Mouse (Mus musculus): ENCODE data around the gene Tmco5b.

Tmco5b gene

DNA sequence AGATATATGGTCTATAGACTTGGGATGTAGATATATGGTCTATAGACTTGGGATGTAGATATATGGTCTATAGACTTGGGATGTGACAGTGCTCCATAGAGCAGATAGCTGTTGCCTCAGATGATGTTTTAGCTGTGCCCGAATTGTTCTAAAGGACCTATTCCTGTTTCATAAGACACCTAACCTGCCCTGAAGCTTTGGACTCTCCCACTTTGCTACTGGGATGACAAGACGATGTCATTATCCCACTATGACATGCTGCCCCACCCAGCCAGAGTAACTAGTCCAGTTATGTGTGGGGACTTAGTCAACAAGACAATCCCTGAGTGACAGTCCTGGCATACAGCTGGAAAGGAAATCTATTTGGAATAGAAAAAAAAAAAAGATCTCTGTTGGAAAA is at the start of gene Tmco5b:
Gene Tmco5b (plus strand): TSS at position 301 of the 400 bp plus-strand sequence.
- no peak for DNase-seq (ENCODE audit: low read depth in 2 of 2, low spot score in 2 of 2)

DNA sequence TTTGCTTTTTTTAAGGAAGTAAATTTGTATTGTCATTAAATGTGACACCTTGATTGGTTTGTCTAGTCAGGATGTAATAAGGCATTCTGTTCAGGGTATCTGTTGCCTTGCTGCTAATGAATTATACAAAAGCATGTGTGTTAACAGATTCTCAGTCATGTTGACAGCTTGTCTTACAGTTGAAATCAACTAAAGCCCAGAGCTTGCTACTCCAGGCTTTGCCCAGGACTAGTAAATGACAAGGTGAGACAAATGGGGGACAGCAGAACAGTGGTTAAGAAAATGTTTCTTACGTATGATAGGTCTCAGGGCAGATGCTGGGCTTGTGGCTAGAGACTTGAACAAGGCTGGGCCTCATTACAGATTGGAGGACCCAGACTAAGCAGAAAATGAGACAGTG is 48.5 kb upstream of the Tmco5b start:
- no peak for DNase-seq (ENCODE audit: low read depth in 2 of 2, low spot score in 2 of 2)

DNA sequence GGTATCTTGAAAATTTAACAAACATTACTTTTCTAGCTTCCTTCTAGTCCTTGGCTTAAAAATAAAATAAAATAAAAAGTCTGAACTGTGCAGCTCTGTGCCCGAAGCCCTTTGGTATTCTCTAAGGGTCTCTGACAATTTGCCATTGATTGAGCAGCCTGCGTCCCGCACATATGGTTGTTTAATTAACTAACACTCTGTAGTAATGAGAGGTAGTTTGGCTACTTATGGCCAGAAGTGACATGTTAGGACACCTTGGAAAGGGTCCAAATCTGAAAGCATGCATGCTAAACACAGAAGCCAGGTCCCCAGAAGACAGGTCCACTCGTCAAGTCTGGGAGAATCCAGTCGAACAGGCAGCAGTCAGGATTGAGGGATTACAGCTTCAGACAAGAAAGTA is 46.7 kb upstream of the Tmco5b start:
- DNase-seq (ENCODE audit: low read depth in 2 of 2, low spot score in 2 of 2), result no peak

GRCm38 (mm10) chr2:113302349-113303239 is 17.1 kb downstream of the Tmco5b start:
- no peak for DNase-seq (ENCODE audit: low read depth in 2 of 2, low spot score in 2 of 2)

DNA sequence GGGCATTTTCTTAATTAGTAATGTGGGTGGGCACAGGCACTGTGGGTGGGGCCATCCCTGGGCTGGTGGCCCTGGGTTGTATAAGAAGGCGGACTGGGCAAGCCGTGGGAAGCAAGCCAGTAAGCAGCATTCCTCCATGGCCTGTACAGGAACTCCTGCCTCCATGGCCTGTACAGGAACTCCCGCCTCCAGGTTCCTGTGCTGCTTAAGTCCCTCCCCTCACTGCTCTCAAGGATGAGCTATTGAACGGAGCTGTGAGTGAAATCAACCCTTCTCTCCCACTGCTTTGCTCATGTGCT is 17.7 kb downstream of the Tmco5b start:
- no peak for DNase-seq (ENCODE audit: low read depth in 2 of 2, low spot score in 2 of 2)

- DNase-seq (ENCODE audit: low read depth in 2 of 2, low spot score in 2 of 2), result no peak
These were observed 19.8 kb downstream of the Tmco5b start for GRCm38 (mm10) chr2:113305339-113305738.

DNA sequence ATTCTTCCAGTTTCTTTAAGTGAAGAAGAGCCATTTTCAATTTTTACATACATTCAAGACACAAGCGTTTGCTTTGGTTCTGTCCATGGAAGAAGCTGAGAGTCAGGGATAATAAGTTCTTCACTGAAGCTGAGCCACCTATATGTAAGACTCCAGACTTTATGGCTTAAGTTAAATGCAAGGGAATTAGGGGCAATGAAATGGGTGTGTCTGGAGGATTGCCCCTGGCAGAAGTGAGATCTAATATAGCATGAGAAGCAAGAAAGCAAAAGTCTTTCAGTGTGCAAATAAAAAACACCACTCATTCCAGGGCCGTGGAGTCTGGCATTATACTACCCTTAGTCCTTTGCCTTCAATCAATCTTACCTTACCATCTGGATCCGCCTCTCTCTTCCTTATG is 25.7 kb downstream of the Tmco5b start:
- no peak for DNase-seq (ENCODE audit: low read depth in 2 of 2, low spot score in 2 of 2)

DNA sequence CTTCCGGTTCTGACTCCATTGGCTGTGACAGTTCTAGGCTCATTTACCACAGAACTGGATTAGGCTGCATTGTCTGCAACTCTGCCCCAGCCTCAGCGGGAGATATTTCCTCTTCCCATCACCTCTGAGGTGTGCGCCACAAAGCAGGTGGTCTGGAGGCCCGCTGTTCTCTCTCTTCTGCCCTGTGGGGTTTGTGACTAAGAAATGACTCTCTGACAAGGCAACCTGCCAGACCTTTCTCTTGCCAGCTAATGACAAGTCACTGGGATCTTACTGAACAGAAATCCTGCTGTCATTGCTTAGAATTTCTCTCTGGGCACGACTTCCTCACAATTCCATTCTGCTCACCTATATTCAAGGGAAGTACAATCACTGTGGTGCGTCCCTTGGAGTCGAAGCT is 37.5 kb downstream of the Tmco5b start:
- DNase-seq (ENCODE audit: low read depth in 2 of 2, low spot score in 2 of 2), result no peak

DNA sequence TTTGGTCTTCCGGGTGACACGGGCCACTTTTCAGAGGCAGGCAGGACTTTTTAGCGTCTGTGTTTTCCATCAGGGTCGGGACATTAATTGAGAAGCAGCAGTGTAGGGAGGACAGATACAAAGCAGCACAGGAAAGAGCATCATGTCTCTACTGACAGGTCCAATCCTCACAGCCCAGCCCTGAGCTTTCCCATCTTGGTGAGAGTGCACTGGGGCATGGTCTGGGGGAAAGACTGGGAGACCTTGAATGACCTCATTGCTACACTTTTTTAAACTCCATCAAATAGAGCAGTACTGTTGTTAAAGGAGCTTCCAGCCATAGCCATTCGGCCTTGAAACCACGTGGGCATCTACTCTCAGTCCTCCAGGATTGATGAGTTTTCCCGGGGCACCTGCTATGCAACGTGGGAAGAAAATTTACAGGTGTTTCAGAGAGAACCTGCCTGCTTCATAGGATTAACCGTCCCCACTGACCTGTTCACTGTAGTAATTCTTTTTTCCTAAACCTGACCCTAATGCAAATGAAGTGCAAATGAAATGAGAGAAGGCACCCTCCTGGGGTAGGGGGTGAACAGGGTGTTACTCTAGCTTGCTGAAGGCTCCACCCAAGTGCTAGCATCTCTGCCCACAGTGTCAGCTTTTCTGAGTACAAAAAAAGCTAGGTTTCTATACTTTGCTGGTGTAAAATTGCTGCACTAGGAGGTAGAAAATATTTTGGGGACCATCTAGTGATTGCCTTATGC is 48.4 kb downstream of the Tmco5b start:
- no peak for DNase-seq (ENCODE audit: low read depth in 2 of 2, low spot score in 2 of 2)

DNA sequence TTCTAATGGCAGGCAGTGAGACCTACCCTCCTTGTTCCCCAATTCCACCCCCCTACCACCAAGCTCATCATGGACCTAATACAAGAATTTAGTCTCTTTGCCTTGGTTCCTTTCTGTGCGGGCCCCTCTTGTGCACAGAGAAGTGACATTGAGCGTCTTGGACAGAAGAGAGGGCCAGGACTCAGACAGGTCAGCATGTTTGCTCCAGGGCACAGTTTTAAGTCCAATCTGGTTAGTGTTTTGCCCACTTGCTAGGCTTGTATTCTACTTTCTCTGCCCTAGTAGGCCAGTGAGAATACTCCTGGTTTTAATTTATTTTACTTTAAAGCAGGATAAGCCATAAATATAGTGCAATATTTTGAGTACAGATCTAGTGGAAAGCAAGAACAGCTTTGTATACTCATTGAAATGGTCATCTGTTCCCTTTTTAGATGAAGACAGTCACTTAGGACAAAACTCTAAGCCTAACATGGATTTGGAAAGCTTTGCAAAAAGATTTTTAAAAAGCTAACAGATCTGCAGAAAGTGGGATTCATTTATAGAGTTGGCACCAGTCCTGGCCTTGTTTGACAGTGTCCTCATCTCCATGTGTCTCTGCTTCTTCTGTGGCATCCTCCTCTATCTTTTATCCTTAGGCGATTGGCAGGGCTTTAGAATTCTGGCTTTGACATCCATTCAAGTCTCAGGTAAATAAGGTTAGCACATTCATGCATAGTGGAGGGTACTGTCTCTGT is 50.2 kb downstream of the Tmco5b start:
- no peak for DNase-seq (ENCODE audit: low read depth in 2 of 2, low spot score in 2 of 2)

- DNase-seq (ENCODE audit: low read depth in 2 of 2, low spot score in 2 of 2), result no peak
These were observed 59.0 kb downstream of the Tmco5b start for GRCm38 (mm10) chr2:113344536-113344935.
